Mouse (Mus musculus) adrenal gland, adult 2 months (tissue): ENCODE data around the gene Tuba3b. TPM values are rescaled to one million over a fixed set of nuclear protein-coding genes. Genes with fewer than 3 reads are reported as not detected.

Experiments
- DNase-seq: peaks from one replicate; pipeline ENCODE4 v3.0.0; 2021
- long read RNA-seq: library from polyadenylated mRNA; stranded (forward); transcript quantifications from one replicate; pipeline ENCODE4 v2.0.0, GENCODE M21; 2021
- polyA plus RNA-seq: library from polyadenylated mRNA; depleted of rRNA; stranded (reverse); fragments of >200 nt; gene quantifications from 2 replicates; pipeline ENCODE4 v1.2.3, GENCODE M21; 2012; rRNA removed
- total RNA-seq, 2 experiments: library from RNA; stranded (reverse); gene quantifications; 2 replicates each; pipeline ENCODE4 v1.2.3; 2021

Tuba3b gene
- not detected for total RNA-seq
- polyA plus RNA-seq: not detected in 2 replicates
- long read RNA-seq: 0 reads

GRCm38 (mm10) chr6:145615666-145616210 is at the start of gene Tuba3b:
Tuba3b (plus strand) TSS chr6:145615757.
- no peak for DNase-seq

GRCm38 (mm10) chr6:145567296-145567695 is 48.3 kb upstream of the Tuba3b start:
- DNase-seq: no peak

- no peak for DNase-seq
These were observed 47.7 kb upstream of the Tuba3b start for GRCm38 (mm10) chr6:145567832-145568231.

GRCm38 (mm10) chr6:145568701-145569100 is 46.9 kb upstream of the Tuba3b start:
- no peak for DNase-seq

- no peak for DNase-seq
These were observed 42.1 kb upstream of the Tuba3b start for GRCm38 (mm10) chr6:145573250-145574013.

GRCm38 (mm10) chr6:145576762-145577161 is 38.8 kb upstream of the Tuba3b start:
- no peak for DNase-seq

- peak; percentile 64 for DNase-seq
These were observed 36.9 kb upstream of the Tuba3b start for GRCm38 (mm10) chr6:145578457-145579185.

GRCm38 (mm10) chr6:145579761-145580160 is 35.8 kb upstream of the Tuba3b start:
- no peak for DNase-seq

- DNase-seq: no peak
These were observed 34.0 kb upstream of the Tuba3b start for GRCm38 (mm10) chr6:145581366-145582170.

GRCm38 (mm10) chr6:145585052-145585973 is 30.2 kb upstream of the Tuba3b start:
- no peak for DNase-seq

- no peak for DNase-seq
These were observed 24.9 kb upstream of the Tuba3b start for GRCm38 (mm10) chr6:145590501-145591293.

GRCm38 (mm10) chr6:145591578-145591977 is 24.0 kb upstream of the Tuba3b start:
- DNase-seq: no peak

GRCm38 (mm10) chr6:145592036-145592435 is 23.5 kb upstream of the Tuba3b start:
- DNase-seq: no peak

- DNase-seq: no peak
These were observed 23.0 kb upstream of the Tuba3b start for GRCm38 (mm10) chr6:145592531-145592998.

GRCm38 (mm10) chr6:145593991-145594390 is 21.6 kb upstream of the Tuba3b start:
- peak; percentile 70 for DNase-seq

- DNase-seq: no peak
These were observed 19.7 kb upstream of the Tuba3b start for GRCm38 (mm10) chr6:145595905-145596304.

- peak; percentile 67 for DNase-seq
These were observed 16.6 kb upstream of the Tuba3b start for GRCm38 (mm10) chr6:145598794-145599555.

GRCm38 (mm10) chr6:145604126-145604525 is 11.4 kb upstream of the Tuba3b start:
- no peak for DNase-seq

- DNase-seq: no peak
These were observed 10.9 kb upstream of the Tuba3b start for GRCm38 (mm10) chr6:145604648-145605047.
